Mouse (Mus musculus): ENCODE data around the gene Fh1. TPM values are rescaled to one million over a fixed set of nuclear protein-coding genes. Genes with fewer than 3 reads are reported as not detected.

Fh1 gene
- polyA plus RNA-seq, 1 experiment from 2014 or later = 103 TPM

DNA sequence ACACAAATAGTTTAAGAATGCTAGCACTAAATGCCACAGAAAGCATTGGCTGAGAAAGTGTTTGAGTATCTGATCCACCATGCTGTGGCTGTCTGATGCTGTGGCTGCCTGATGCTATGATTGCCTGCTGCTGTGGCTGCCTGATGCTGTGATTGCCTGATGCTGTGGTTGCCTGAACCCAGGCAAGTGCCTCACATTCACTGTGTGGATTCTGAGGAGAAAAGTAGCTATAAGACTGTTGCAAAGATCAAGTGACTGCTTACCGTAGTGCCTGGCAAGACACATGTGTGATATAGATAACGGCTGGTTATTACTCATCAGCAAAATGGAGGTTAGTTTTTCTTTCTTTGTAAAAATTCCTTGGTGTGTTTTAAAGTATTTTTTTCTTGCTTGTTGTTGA, 51.3 kb downstream of the Fh1 start:
- Histone ChIP-seq H3K4me1 (replicated peaks; ENCODE audit: control insufficient read depth, insufficient read depth) (no peaks in the 10 kb centered on the region), H3K36me3 (ENCODE audit: control insufficient read depth, insufficient read depth, low read length) (no peaks in the 10 kb centered on the region), H3K9ac (ENCODE audit: low read length) (no peak overlapping the region), H3K4me2 (replicated peaks; ENCODE audit: low read depth) (no peak overlapping the region), H3K4me3 (ENCODE audit: low read depth, low read length) (no peak overlapping the region), H3K27ac (replicated peaks) (no peak overlapping the region), H3K27me3 (ENCODE audit: control insufficient read depth, insufficient read depth, low read length) (no peaks in the 10 kb centered on the region), H3K9me3 (ENCODE audit: control insufficient read depth, low read length) (no peaks in the 10 kb centered on the region)
- ATAC-seq (ENCODE audit: low FRiP score, low TSS enrichment) (no peak), DNase-seq (ENCODE audit: low spot score) (no peak)
- WGBS = 73% methylated on average over 2 of the region's 2 CpGs
- TF ChIP-seq EP300 (optimal IDR thresholded peaks at IDR 0.05) = no peak
- TF ChIP-seq CTCF (IDR thresholded peaks at IDR 0.05; ENCODE audit: low read depth) = no peak

DNA sequence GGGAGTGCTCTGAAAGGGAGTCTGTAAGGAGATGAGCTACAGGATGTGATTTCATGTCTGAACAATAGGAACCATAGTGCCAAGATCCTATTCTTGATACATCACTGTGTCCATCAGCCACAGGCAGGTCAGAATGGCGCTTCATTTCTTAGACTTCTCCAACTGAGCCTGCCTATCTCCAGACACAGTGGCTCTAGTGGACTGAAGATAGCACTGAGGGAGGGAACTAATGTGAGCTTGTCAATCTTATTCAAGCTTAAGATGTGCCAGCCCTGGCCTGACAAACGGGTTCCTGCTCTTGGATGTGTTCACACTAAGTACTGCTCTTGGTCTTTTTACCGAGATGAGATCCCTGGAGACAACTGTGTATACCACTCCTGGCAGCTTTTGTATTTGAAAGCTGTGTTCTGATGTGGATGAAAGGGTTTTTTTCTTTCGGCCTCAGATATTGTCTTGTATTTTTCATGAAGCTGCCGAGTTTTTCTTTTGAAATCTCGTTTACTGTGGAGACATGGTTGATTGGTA, 59.8 kb downstream of the Fh1 start:
- no peaks in the 10 kb centered on the region for H3K36me3 ChIP-seq (ENCODE audit: control insufficient read depth, insufficient read depth, low read length)
- ATAC-seq (ENCODE audit: low FRiP score, low TSS enrichment) (no peak), DNase-seq (ENCODE audit: low spot score) (no peak)
- TF ChIP-seq EP300 (optimal IDR thresholded peaks at IDR 0.05) (no peak), CTCF (IDR thresholded peaks at IDR 0.05; ENCODE audit: low read depth) (no peak)
- no peak overlapping the region for H3K27ac ChIP-seq (replicated peaks)
- no peaks in the 10 kb centered on the region for H3K9me3 ChIP-seq (ENCODE audit: control insufficient read depth, low read length)
- H3K4me2 ChIP-seq (replicated peaks; ENCODE audit: low read depth) = no peak overlapping the region
- H3K4me3 ChIP-seq (ENCODE audit: low read depth, low read length) = no peak overlapping the region
- H3K27me3 ChIP-seq (ENCODE audit: control insufficient read depth, insufficient read depth, low read length) = no peaks in the 10 kb centered on the region
- H3K4me1 ChIP-seq (replicated peaks; ENCODE audit: control insufficient read depth, insufficient read depth) = no peaks in the 10 kb centered on the region
- 86% methylated on average over 6 of the region's 6 CpGs for WGBS
- no peak overlapping the region for H3K9ac ChIP-seq (ENCODE audit: low read length)

DNA sequence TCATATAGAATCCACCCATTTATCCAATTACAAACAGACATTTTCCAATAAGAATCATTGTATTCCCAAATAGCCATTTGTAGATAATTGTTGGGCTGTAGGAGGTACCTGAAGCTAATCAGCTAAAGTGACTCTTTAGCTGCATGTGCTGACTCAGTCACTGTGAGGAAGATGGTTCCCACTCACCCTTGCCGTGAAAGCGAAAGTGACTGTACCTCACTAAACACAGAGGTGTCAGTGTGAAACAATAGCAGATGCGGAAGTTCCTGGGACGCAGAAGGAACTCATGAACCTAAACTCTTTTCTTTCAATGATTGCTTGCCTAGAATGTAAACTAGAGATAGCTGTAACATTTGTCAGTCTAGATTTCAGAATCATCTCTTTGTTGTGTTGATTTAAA, 61.1 kb downstream of the Fh1 start:
- no peaks in the 10 kb centered on the region for H3K27me3 ChIP-seq (ENCODE audit: control insufficient read depth, insufficient read depth, low read length)
- TF ChIP-seq CTCF (IDR thresholded peaks at IDR 0.05; ENCODE audit: low read depth) = no peak
- no peak for TF ChIP-seq EP300 (optimal IDR thresholded peaks at IDR 0.05)
- H3K9ac ChIP-seq (ENCODE audit: low read length) = no peak overlapping the region
- H3K9me3 ChIP-seq (ENCODE audit: control insufficient read depth, low read length) = no peaks in the 10 kb centered on the region
- no peak for DNase-seq (ENCODE audit: low spot score)
- no peak overlapping the region for H3K4me2 ChIP-seq (replicated peaks; ENCODE audit: low read depth)
- H3K36me3 ChIP-seq (ENCODE audit: control insufficient read depth, insufficient read depth, low read length) = no peaks in the 10 kb centered on the region
- H3K27ac ChIP-seq (replicated peaks) = no peak overlapping the region
- H3K4me3 ChIP-seq (ENCODE audit: low read depth, low read length) = no peak overlapping the region
- WGBS = 86% methylated on average over 4 of the region's 4 CpGs
- no peaks in the 10 kb centered on the region for H3K4me1 ChIP-seq (replicated peaks; ENCODE audit: control insufficient read depth, insufficient read depth)
- no peak for ATAC-seq (ENCODE audit: low FRiP score, low TSS enrichment)

DNA sequence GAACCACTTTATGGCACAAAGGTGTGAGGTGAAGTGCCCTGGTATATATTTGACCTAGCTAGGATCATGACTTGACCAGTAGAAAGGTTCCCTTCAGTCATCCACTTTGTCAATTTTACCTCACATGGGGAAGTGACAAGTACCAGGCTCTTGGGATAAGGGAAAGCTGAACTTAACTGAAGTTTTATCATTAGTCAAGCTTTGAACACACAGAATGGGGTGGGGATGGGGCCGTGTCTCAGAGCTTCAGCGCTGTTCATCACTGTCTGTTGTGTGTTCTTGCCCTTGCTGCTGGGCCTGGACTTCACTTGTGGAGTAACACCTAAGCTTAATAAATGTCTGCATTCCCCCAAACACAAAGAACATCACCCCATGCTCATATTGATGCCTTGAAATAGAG, 63.1 kb downstream of the Fh1 start:
- Histone ChIP-seq H3K9ac (ENCODE audit: low read length) (no peak overlapping the region), H3K36me3 (ENCODE audit: control insufficient read depth, insufficient read depth, low read length) (no peaks in the 10 kb centered on the region), H3K9me3 (ENCODE audit: control insufficient read depth, low read length) (no peaks in the 10 kb centered on the region), H3K27me3 (ENCODE audit: control insufficient read depth, insufficient read depth, low read length) (no peaks in the 10 kb centered on the region), H3K4me2 (replicated peaks; ENCODE audit: low read depth) (no peak overlapping the region), H3K4me1 (replicated peaks; ENCODE audit: control insufficient read depth, insufficient read depth) (no peaks in the 10 kb centered on the region), H3K4me3 (ENCODE audit: low read depth, low read length) (no peak overlapping the region), H3K27ac (replicated peaks) (no peak overlapping the region)
- 78% methylated on average over 2 of the region's 2 CpGs for WGBS
- ATAC-seq (ENCODE audit: low FRiP score, low TSS enrichment) (no peak), DNase-seq (ENCODE audit: low spot score) (no peak)
- TF ChIP-seq CTCF (IDR thresholded peaks at IDR 0.05; ENCODE audit: low read depth) = no peak
- no peak for TF ChIP-seq EP300 (optimal IDR thresholded peaks at IDR 0.05)

DNA sequence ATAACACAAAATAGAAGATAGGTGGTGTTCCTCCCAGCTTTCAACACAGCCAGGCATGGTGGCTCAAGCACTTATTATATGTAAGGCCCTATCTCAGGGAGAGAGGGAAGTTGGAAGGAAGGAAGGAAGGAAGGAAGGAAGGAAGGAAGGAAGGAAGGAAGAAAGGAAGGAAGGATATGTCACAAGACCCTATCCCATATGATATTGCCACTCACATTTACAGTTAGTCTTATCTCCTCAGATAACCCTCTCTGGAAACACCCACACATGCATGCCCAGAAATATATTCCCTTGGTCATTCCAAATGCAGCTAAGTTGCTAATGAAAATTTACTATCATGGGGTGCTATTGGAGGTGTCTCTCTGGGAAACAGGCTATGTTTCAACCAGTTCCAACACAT, 63.6 kb downstream of the Fh1 start:
- no peaks in the 10 kb centered on the region for H3K36me3 ChIP-seq (ENCODE audit: control insufficient read depth, insufficient read depth, low read length)
- ATAC-seq (ENCODE audit: low FRiP score, low TSS enrichment) = no peak
- H3K9me3 ChIP-seq (ENCODE audit: control insufficient read depth, low read length) = no peaks in the 10 kb centered on the region
- H3K27ac ChIP-seq (replicated peaks) = no peak overlapping the region
- H3K4me2 ChIP-seq (replicated peaks; ENCODE audit: low read depth) = no peak overlapping the region
- H3K4me1 ChIP-seq (replicated peaks; ENCODE audit: control insufficient read depth, insufficient read depth) = no peaks in the 10 kb centered on the region
- no peak overlapping the region for H3K9ac ChIP-seq (ENCODE audit: low read length)
- TF ChIP-seq EP300 (optimal IDR thresholded peaks at IDR 0.05) = no peak
- no peak for TF ChIP-seq CTCF (IDR thresholded peaks at IDR 0.05; ENCODE audit: low read depth)
- no peak overlapping the region for H3K4me3 ChIP-seq (ENCODE audit: low read depth, low read length)
- no peaks in the 10 kb centered on the region for H3K27me3 ChIP-seq (ENCODE audit: control insufficient read depth, insufficient read depth, low read length)
- no peak for DNase-seq (ENCODE audit: low spot score)

DNA sequence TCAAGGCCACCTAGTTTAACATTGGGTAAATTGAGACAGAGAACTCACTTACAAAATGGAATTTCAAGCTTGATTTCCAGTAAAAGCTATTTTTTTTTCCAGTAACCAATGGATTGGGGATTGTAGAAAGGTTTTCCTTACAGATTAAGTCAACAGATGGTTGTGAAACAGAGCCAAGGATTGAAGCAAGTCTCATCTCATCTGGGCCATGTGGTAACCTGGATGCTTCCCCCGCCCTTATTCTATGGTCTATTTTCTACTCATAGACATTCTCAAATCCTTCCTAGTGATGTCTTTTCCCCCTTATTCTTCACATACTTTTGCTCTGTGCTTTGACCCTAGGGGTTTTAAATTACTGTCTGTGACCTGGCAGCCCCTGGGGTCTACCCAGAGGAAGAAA, 70.8 kb downstream of the Fh1 start:
- TF ChIP-seq CTCF (IDR thresholded peaks at IDR 0.05; ENCODE audit: low read depth) (no peak), EP300 (optimal IDR thresholded peaks at IDR 0.05) (no peak)
- Histone ChIP-seq H3K27ac (replicated peaks) (no peak overlapping the region), H3K9ac (ENCODE audit: low read length) (no peak overlapping the region), H3K4me1 (replicated peaks; ENCODE audit: control insufficient read depth, insufficient read depth) (no peaks in the 10 kb centered on the region), H3K4me2 (replicated peaks; ENCODE audit: low read depth) (no peak overlapping the region), H3K36me3 (ENCODE audit: control insufficient read depth, insufficient read depth, low read length) (no peaks in the 10 kb centered on the region), H3K27me3 (ENCODE audit: control insufficient read depth, insufficient read depth, low read length) (no peaks in the 10 kb centered on the region), H3K9me3 (ENCODE audit: control insufficient read depth, low read length) (no peaks in the 10 kb centered on the region), H3K4me3 (ENCODE audit: low read depth, low read length) (no peak overlapping the region)
- DNase-seq (ENCODE audit: low spot score) (no peak), ATAC-seq (ENCODE audit: low FRiP score, low TSS enrichment) (no peak)
- 93% methylated on average over 1 of the region's 1 CpGs for WGBS
